Mouse (Mus musculus) heart, embryonic 15.5 days (tissue): ENCODE measurements around the gene Nfkbib. TPM values are rescaled to one million over a fixed set of nuclear protein-coding genes. Genes with fewer than 3 reads are reported as not detected.
A peak's percentile ranks its signal among the peaks of the same experiment; 100 is the strongest.

ENCODE experiments used
- ATAC-seq: fragments of 200-750 bp; cut with Nextera tagmentation; replicated peaks from 2 replicates; pipeline ENCODE4 v1.8.0; 2017; ENCODE audit warnings: low read depth, moderate TSS enrichment; ENCODE audit not compliant: insufficient number of reproducible peaks, insufficient read depth, low FRiP score
- H3K27ac ChIP-seq: fragments of 300-500 bp; sonication (generic); 2 replicates; pipeline ENCODE4 v1.5.1; 2015; ENCODE audit warnings: mild to moderate bottlenecking, inconsistent platforms
- H3K27me3 ChIP-seq: fragments of 300-500 bp; sonication (generic); 2 replicates; pipeline ENCODE4 v1.6.1; 2015; ENCODE audit warnings: inconsistent platforms
- H3K36me3 ChIP-seq: fragments of 300-500 bp; sonication (generic); 2 replicates; pipeline ENCODE4 v1.6.1; 2015; ENCODE audit warnings: mild to moderate bottlenecking, inconsistent platforms
- H3K4me1 ChIP-seq: fragments of 300-500 bp; sonication (generic); replicated peaks from 2 replicates; pipeline ENCODE4 v1.6.1; 2015; ENCODE audit warnings: inconsistent platforms
- H3K4me2 ChIP-seq: fragments of 300-500 bp; sonication (generic); 2 replicates; pipeline ENCODE4 v1.6.1; 2015; ENCODE audit warnings: inconsistent platforms, mild to moderate bottlenecking, moderate library complexity
- H3K4me3 ChIP-seq: fragments of 300-500 bp; sonication (generic); 2 replicates; pipeline ENCODE4 v1.5.1; 2015; ENCODE audit warnings: mild to moderate bottlenecking, inconsistent platforms
- H3K9ac ChIP-seq: fragments of 300-500 bp; sonication (generic); 2 replicates; pipeline ENCODE4 v1.6.1; 2015; ENCODE audit warnings: mild to moderate bottlenecking, inconsistent platforms
- H3K9me3 ChIP-seq: fragments of 300-500 bp; sonication (generic); replicated peaks from 2 replicates; pipeline ENCODE4 v1.6.1; 2016; ENCODE audit warnings: inconsistent platforms
- WGBS: fragments of 180-500 bp; shearing (Covaris S2); methylation state at CpG from one replicate; pipeline ENCODE4 v1.1.7; 2015; ENCODE audit warnings: mixed read lengths; 5-methylcytosine and 5-hydroxymethylcytosine counted together
- polyA plus RNA-seq: library from polyadenylated mRNA; unstranded; fragments of >200 nt; fragmentation: Nextera tagmentation; extraction: Ambion mirVana; gene quantifications from 2 replicates; pipeline ENCODE4 v1.2.1, GENCODE M21; 2015

Nfkbib gene
- polyA plus RNA-seq, 1 experiment from 2014 or later, result 26.6 TPM

DNA sequence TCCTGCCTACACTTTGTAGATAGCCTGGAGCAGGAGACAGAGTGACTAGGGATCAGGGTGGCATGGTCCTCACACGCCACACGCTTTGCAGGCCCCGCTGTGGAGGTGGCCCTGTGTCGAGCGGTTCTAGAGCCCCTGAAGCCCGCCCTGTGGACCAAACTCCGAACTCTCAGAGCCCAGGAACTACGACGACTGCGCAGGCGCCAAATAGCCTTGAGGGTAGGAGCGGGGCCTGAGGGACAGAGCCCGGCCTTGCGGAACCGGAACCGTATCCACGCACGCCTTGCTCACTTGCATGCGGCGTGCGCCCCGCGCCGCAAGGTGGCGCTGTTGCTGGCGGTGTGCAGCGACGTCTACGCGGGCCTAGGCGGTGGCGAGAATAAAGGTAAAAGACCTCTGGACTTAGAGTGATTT is 29.3 kb upstream of the Nfkbib start:
- H3K4me1 ChIP-seq, result peaks cover 9% of the 10 kb centered on the region
- peak overlapping the region; percentile 43 for H3K9ac ChIP-seq
- H3K27me3 ChIP-seq, result no peaks in the 10 kb centered on the region
- no peaks in the 10 kb centered on the region for H3K9me3 ChIP-seq
- peak overlapping the region; percentile 9 for H3K4me3 ChIP-seq
- peak; percentile 38 for ATAC-seq
- WGBS, result 12% methylated on average over 32 of the region's 32 CpGs
- peak overlapping the region; percentile 45 for H3K27ac ChIP-seq
- peak overlapping the region; percentile 60 for H3K4me2 ChIP-seq
- H3K36me3 ChIP-seq, result no peaks in the 10 kb centered on the region

DNA sequence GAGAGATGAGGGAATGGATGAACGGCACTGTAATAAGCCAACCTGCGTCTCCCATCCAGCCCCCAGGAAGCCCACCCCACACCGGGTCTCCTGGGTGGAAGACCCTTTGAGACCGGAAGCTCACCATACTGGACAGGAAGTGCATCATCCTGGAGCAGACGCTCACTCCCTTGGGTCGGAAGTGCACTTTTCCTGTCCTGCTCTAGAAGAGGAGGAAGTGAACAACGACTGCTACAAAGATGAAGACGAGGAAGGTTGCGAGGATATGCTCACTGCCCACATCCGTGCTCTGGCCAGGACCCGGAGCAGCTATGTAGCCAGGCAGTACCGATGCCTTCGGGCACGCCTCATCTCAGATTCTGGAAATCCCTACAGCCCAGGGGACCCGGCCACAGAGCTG is 28.5 kb upstream of the Nfkbib start:
- H3K4me3 ChIP-seq, result peak overlapping the region; percentile 9
- no peak overlapping the region for H3K9ac ChIP-seq
- H3K9me3 ChIP-seq, result no peaks in the 10 kb centered on the region
- H3K4me2 ChIP-seq, result peak overlapping the region; percentile 60
- H3K27ac ChIP-seq, result peak overlapping the region; percentile 45
- H3K36me3 ChIP-seq, result no peaks in the 10 kb centered on the region
- WGBS, result 63% methylated on average over 15 of the region's 15 CpGs
- ATAC-seq, result no peak
- H3K27me3 ChIP-seq, result no peaks in the 10 kb centered on the region
- H3K4me1 ChIP-seq, result peaks cover 7% of the 10 kb centered on the region

DNA sequence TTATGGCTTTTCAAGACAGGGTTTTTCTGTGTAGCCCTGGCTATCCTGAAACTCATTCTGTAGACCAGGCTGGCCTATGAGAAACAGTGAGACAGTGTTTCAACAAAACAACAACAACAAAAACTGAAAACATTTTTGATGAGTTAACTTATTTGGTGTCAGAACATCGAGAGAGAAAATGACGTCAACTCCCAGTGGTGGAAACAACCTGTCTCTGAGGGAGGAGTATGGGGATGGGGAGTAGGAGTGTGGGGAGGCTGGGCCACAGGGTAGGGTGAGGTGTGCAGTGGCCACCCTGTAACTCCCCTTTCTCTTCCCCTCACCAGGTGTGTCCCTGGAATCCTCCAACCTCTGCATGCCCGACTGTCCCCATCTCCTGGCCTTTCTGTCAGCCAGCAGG is 27.2 kb upstream of the Nfkbib start:
- Histone ChIP-seq H3K4me2 (no peak overlapping the region), H3K4me3 (no peak overlapping the region), H3K4me1 (peaks cover 7% of the 10 kb centered on the region), H3K36me3 (no peaks in the 10 kb centered on the region), H3K27ac (no peak overlapping the region), H3K27me3 (no peaks in the 10 kb centered on the region), H3K9ac (no peak overlapping the region), H3K9me3 (no peaks in the 10 kb centered on the region)
- WGBS, result 74% methylated on average over 3 of the region's 3 CpGs
- ATAC-seq, result no peak

DNA sequence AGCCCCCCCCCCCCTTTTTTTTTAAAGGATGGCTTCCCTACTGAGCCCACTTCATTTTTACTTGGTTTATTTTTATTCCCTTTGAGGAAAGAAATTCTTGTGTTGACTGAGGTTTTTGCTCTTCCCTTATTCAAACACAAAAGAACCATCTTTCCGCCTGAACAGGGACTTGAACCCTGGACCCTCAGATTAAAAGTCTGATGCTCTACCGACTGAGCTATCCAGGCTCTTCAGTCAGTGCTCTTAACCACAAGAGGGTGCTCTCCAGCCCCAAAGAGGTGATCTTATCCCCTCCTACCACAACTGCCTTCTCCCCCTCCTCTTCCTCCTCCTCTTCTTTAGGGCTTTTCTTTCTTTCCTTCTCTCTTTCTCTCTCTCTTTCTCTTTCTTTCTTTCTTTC is 26.5 kb upstream of the Nfkbib start:
- H3K4me2 ChIP-seq, result no peak overlapping the region
- 32% methylated on average over 2 of the region's 2 CpGs for WGBS
- no peak overlapping the region for H3K27ac ChIP-seq
- no peaks in the 10 kb centered on the region for H3K36me3 ChIP-seq
- ATAC-seq, result no peak
- no peak overlapping the region for H3K4me3 ChIP-seq
- H3K27me3 ChIP-seq, result no peaks in the 10 kb centered on the region
- H3K9me3 ChIP-seq, result no peaks in the 10 kb centered on the region
- H3K9ac ChIP-seq, result no peak overlapping the region
- H3K4me1 ChIP-seq, result peaks cover 7% of the 10 kb centered on the region

DNA sequence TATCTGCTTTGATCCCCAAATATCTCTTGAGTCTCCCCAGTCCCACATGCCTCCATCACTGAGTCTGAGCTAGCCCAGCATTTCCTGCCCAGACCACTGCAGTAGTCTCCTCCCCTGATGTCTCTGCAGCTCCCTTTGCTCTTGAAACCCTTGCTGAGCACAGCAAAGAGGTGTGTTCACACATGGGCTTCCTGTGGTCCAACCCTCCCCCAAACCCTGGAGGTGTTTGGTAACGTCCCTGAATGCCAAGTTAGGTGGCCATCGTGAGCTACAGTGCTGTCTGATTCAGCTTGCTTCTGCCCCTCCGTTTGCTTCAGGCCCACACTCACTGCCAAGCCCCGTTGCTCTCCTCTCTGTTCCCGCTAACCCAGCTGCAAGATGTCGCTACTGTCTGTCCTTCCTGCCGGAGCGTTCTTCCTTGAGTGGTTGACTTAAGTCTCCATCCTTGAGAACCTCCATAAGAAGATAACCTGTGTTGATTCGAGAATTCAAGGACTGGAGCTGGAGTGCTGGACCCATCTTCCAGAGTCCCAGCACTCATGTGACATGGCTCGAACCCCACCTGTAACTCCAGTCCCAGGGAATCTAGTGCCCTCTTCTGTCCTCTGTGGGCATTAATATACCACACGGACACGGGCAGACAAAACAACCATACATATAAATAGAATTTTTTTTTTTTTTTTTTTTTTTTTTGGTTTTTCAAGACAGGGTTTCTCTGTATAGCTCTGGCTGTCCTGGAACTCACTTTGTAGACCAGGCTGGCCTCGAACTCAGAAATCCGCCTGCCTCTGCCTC is 25.3 kb upstream of the Nfkbib start:
- H3K4me3 ChIP-seq, result no peak overlapping the region
- no peak overlapping the region for H3K27ac ChIP-seq
- H3K4me2 ChIP-seq, result no peak overlapping the region
- no peaks in the 10 kb centered on the region for H3K27me3 ChIP-seq
- no peak for ATAC-seq
- H3K9ac ChIP-seq, result no peak overlapping the region
- 65% methylated on average over 13 of the region's 14 CpGs for WGBS
- H3K36me3 ChIP-seq, result 0 out of 2 replicates have a peak, but pooled peaks cover under 1% of the 10 kb centered on the region
- no peaks in the 10 kb centered on the region for H3K9me3 ChIP-seq
- H3K4me1 ChIP-seq, result peaks cover 7% of the 10 kb centered on the region

DNA sequence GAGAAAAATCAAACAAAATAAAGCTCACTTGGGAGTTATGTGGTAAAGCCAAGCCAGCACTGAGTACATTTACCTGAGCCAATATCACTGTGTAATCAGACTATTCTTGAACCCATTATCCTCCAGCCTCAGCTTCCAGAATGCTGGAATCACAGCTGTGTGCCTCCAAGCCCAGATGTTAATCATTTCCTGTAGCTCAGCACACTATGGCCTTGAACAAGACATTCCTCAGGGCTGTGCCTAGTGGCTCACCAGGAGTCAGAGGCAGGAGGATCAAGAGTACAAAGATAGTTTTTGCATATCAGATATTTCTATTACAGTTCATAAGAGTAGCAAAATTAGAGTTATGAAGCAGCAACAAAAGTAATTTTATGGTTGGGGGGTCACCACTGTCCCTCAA is 24.4 kb upstream of the Nfkbib start:
- Histone ChIP-seq H3K9ac (no peak overlapping the region), H3K4me3 (no peak overlapping the region), H3K27me3 (no peaks in the 10 kb centered on the region), H3K9me3 (no peaks in the 10 kb centered on the region), H3K27ac (no peak overlapping the region), H3K36me3 (peaks cover 4% of the 10 kb centered on the region; the same call in 1 of the 2 replicates), H3K4me2 (no peak overlapping the region), H3K4me1 (peaks cover 4% of the 10 kb centered on the region)
- no peak for ATAC-seq

DNA sequence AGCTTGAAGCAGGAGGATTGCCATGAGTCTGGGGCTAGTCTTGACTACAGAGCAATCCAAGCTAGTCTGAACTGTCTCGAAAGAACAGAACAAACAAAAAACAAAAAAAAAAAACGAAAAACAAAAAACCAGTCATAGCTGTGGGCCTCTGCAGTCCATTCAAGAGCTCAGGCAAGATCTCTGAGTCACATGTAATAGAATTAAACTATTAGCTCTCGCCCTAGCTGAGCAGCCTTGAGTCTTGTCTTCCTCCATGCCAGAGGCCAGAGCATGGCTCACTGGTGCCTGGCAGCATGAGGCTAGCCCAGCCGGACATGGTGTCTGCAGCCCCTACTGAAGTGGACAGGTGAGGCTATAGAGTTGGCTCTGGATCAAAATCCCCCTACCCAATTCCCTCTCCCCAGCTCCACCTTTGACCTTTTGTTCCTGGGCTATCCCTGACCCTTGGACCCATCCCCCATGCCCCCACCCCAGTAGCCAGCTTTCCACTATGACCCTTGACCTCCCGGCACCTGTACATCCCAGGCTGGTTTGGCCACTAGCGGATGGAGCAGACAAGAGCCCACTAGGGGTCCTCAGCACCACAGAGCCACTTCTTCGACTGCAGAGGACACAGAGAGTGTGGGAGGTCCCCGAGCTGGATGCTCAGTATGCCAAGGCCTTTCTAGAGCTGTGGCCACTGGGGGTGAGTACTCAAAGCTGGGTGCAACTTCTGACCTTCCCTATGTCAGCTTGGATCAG is 22.9 kb upstream of the Nfkbib start:
- ATAC-seq, result no peak
- Histone ChIP-seq H3K27ac (no peak overlapping the region), H3K4me2 (no peak overlapping the region), H3K4me1 (0 out of 2 replicates have a peak, but pooled peaks cover 6% of the 10 kb centered on the region), H3K4me3 (no peak overlapping the region), H3K9ac (no peak overlapping the region), H3K9me3 (no peaks in the 10 kb centered on the region), H3K27me3 (no peaks in the 10 kb centered on the region), H3K36me3 (peaks cover 8% of the 10 kb centered on the region)
- 57% methylated on average over 8 of the region's 8 CpGs for WGBS

DNA sequence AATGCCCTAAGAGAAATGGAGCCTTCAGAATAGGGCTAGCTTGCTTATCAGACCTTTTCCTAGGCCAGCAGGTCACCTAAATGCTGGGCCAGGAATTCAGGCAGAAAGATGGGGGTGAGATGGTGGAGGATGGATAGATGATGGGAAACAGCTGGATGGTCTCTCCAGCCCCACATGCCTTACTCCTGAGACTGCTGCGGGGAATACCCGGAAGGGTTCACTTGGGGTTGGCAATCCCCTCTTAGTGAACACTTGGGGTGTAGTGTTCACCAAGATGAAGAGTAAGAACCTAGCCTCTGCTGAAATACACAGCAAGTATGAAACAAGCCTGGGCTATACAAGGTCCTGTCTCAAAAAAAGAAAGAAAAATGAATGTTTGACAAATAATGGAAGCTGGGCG is 21.9 kb upstream of the Nfkbib start:
- no peak overlapping the region; the same call in 1 of the 2 replicates for H3K4me2 ChIP-seq
- no peak overlapping the region for H3K9ac ChIP-seq
- H3K27me3 ChIP-seq, result no peaks in the 10 kb centered on the region
- no peak for ATAC-seq
- H3K4me3 ChIP-seq, result peak overlapping the region; percentile 19; the same call in 1 of the 2 replicates
- 54% methylated on average over 3 of the region's 3 CpGs for WGBS
- H3K9me3 ChIP-seq, result no peaks in the 10 kb centered on the region
- H3K27ac ChIP-seq, result no peak overlapping the region
- H3K36me3 ChIP-seq, result peaks cover 8% of the 10 kb centered on the region
- H3K4me1 ChIP-seq, result 0 out of 2 replicates have a peak, but pooled peaks cover 6% of the 10 kb centered on the region

DNA sequence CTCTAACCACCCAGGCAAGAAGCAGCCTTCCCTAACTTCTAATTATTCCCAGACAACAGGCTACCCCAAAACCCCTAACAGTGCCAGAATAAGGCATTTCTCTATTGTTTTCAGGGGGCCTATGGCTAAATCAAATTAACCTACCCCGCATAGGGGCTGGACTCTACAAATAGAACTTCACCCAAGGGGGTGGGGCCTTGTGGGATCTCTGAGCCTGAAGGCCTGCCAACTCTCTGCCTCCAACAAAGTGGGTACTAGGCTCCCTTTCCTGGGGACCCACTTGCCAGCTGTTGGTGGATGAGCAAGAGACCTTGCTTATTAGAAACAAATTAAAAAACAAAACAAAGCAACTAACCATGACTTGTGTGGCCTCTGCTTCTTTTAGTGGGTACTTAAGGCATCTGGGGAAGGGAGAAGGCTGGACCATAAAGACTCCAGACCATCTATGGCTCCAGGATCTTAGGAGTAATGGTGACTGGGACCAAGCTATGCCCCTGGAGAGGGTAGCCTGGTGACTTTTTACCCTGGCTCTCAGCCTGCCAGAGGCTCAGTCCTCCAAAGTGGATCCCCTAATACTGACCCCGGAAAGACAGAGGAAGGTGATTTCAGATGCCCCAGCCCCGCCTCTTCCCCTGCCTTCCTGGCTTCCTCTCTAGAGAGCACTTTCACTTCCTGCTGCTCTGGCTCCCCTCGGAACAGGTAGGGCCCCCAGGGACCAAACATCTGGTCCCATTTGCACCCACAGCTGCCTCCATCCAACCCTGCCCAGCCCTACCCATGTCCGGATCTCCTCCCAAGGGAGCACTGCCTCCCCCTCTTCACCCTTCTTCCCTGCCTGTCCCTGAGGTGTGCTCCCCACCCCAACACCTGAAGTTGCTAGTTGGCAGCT is 21.2 kb upstream of the Nfkbib start, which contains the start of gene Rinl:
Gene Rinl (plus strand): TSS at position 663 of the 889 bp plus-strand sequence.
- H3K4me2 ChIP-seq, result no peak within 1 kb of the TSS; the same call in 1 of the 2 replicates
- 0 out of 2 replicates have a peak, but pooled peaks cover 6% of the 10 kb centered on the region for H3K4me1 ChIP-seq
- H3K36me3 ChIP-seq, result peaks cover 13% of the 10 kb centered on the region
- no peak within 1 kb of the TSS for H3K27ac ChIP-seq
- H3K27me3 ChIP-seq, result no peaks in the 10 kb centered on the region
- no peak within 1 kb of the TSS for H3K9ac ChIP-seq
- no peak for ATAC-seq
- WGBS, result 59% methylated on average over 5 of the region's 5 CpGs
- no peaks in the 10 kb centered on the region for H3K9me3 ChIP-seq
- peak within 1 kb of the TSS; percentile 19; the same call in 1 of the 2 replicates for H3K4me3 ChIP-seq

DNA sequence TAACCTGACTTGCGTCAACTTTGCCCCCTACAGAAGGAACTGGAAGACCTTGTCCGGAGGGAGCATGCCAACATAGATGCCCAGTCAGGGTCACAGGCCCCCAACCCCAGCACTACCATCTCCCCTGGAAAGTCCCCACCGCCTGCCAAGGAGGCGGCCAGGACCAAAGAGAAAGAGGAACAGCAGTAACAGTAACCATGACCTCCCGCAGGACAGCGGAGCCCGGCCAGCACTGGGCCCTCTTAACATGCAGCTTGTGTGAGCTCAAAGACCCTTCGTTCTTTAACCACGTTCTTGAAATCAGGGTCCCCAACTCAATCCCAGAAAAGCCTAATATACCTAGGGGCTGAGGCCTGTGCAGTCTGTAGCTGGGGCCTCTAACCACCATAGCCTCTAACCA is 20.6 kb upstream of the Nfkbib start:
- 85% methylated on average over 9 of the region's 9 CpGs for WGBS
- ATAC-seq, result no peak
- Histone ChIP-seq H3K36me3 (peaks cover 13% of the 10 kb centered on the region), H3K4me3 (no peak overlapping the region), H3K4me1 (0 out of 2 replicates have a peak, but pooled peaks cover 8% of the 10 kb centered on the region), H3K9me3 (no peaks in the 10 kb centered on the region), H3K4me2 (no peak overlapping the region), H3K27me3 (no peaks in the 10 kb centered on the region), H3K27ac (no peak overlapping the region), H3K9ac (no peak overlapping the region)

DNA sequence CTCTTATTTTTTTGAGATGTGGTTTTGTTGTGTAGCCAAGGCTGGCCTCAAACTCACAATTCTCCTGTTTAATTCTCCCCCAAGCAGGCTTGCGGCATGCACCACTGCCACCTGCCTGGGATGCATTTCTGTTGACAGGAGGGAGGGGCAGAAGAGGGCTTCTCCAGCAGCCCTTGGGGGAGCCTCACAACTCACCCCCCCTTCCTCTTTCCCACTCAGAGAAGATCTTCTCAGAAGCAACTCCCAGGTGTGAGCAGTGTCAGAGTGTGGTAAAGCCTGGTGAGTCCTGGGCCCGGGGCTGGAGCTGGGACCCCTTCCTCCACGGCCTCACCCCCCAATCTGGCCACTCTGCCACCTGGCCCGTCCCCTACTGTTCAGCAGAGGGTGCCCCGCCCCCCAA is 17.8 kb upstream of the Nfkbib start:
- 66% methylated on average over 5 of the region's 5 CpGs for WGBS
- Histone ChIP-seq H3K27ac (no peak overlapping the region), H3K36me3 (peaks cover 13% of the 10 kb centered on the region), H3K4me3 (no peak overlapping the region), H3K27me3 (no peaks in the 10 kb centered on the region), H3K4me2 (no peak overlapping the region), H3K9me3 (no peaks in the 10 kb centered on the region), H3K4me1 (peaks cover 22% of the 10 kb centered on the region), H3K9ac (no peak overlapping the region)
- no peak for ATAC-seq
